Mouse (Mus musculus): ENCODE results near the gene Cables2.
A peak's percentile ranks its signal among the peaks of the same experiment; 100 is the strongest.

Gene Cables2

DNA sequence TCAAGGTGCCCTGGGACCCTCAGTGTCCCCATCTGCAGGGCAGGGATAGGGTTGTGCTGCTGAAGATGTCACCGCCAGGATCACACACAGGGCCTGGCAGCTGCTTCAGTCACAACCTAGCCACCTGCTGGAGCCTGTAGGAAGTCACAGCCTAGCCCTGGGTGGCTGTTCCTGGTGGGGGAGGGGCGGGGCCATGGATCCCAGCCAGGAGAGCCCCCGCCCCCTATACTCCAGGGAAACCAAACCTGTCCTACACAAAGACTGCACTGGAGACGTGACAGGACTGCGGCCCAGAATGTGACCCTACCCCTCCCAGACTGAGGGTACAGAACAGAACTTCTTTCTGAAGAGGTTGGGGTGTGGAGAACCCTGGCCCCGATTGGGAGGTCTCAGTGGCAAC, 51.0 kb downstream of the Cables2 start:
- peak; percentile 42 for DNase-seq

DNA sequence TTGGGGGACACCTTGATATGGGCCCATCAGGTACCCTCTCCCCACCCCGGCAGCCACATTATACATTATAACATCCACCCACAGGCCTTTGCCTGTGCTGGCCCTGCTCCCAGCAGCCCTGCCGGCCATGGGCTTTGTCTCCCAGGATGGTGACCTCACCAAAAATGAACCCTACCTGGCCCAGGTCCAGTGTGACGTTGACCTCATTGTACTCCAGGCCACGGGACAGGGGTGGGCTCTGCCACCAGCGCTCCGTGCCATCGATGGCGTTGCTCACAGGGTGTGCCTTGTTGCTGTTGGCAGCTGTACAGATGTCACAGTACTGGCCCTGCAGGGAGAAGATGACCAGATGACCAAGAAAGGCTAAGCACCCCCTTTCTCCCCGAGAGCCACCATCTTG, 52.2 kb downstream of the Cables2 start:
- DNase-seq, result no peak

DNA sequence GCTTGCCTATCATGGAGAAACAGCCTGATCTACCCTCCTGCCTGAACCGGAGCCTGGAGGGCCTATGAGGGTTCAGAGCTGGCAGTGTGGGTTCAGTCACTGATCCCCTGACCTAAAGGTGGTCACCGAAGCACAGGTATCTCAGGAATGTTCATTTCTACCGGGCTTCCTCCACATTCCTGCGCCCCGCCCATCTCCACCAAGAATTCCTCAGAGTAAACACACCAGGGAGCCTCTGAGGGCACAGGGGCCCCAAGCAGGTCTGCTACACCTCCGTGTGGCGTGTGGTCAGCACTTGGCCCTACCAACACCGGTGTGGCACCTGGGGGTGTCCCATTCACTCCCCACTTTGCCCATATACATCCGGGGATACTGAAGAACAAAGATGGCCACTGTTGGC, 53.1 kb downstream of the Cables2 start:
- no peak for DNase-seq

DNA sequence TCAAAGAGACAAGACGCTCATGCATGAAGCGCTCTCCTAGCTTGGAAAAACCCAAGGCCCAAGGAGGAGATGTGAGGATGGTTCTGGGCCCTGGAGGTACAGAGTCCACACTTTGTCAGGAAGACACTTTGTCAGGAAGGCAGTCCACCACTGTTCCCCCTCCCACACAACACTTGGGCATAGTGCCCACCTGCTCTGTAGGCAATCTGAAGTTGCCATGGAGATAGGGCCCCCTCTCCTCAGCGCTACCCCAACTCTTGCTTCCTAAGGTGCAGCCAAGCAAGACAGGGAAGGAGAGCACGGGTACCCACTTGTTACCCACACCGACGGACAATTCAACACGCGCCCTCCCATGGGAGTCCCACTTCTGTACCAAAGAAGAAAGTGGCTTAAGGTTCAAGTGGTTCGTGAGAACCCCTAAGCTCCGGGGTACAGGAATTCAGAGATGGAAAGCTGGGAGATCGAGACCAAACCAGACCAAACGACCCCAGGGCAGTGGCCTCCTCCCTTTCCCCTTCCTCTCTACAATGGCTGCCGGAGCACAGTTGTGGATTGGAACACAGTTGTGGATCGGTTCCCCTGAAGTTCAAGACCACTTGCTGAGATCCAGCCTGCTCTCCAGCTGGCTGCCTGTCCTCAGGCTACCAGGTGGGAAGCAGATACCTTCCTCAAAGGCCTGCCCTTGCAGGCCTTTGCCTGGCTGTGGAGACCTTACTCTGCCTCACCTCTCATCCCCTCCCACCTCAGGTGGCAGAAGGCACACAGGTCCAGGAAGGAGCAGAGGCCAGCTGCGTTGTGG, 54.0 kb downstream of the Cables2 start:
- no peak for DNase-seq

DNA sequence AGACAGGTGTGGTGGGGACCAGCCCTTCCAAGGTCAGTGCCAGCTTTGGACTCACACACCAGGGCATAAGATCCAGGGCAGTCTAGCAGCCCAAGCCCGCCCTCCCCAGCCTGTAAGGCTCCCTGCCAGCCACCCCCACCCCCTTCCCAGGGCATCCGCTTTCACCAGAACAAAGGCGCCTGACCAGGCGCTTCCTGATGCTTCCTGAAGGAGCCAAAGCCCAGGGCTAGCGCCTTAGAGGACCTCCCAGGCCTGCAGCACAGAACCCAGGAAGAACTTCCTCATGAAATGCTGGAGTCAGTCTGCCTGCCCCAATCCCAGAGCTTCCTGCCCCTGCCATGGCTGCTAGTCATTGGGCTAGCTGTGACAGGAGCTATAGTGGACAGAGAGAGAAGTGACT, 54.6 kb downstream of the Cables2 start:
- no peak for DNase-seq

DNA sequence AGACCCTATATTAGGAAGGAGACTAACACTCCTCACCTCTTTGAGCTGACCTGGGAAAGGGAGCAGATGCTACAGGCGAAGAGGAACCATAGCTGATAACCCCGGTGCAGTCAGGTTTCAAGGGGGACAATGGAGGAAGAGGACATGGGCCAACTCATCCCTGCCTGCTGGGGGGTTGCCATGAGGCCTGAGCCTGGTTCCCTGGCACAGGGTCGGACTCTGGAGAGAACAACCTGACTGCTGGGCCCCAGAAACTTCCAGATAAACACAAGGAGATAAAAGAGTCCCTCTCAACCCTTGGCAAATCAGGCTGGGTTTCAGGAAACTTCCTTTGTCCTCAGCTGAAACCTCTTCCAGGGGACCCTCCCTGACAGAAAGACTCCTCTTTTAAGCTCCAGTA, 55.1 kb downstream of the Cables2 start:
- DNase-seq, result no peak

DNA sequence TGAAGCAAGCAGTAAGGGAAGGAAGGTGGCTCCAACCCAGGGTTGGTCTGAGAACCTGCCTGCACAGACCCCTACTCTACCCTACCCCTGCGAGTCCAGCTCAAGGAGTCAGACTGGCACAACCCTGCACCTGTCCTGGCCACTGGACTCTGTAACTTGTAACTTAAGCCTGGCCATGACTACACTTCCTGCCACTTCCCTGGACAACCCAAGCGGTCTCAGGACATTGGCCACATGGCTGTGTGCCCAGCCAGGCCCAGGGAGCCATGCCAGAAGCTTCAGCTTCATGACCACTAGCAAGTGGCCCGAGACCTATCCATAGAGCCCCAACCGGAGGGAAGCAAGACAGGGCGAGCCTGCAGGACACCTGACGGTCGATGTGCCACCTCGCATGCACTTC, 55.7 kb downstream of the Cables2 start:
- no peak for DNase-seq

DNA sequence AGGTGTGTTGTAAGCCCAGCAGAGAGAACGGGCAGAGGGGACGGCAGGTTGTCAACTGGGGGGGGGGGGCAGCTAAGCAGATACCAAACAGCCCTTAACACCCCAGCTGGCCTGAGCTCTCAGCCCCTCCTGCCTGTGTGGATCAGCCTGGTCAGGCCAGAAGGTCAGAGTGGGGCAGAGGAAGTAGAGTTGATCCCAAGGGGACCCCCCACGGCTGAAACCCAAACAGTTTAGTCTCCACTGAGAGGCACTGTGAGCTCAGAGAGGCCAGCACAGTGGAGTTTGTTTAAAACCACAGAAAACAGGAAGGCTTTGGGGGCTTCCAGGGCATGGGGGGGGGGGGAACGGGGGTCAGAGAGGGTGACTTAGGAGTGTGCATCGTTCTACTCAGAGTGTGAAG, 56.4 kb downstream of the Cables2 start:
- no peak for DNase-seq

DNA sequence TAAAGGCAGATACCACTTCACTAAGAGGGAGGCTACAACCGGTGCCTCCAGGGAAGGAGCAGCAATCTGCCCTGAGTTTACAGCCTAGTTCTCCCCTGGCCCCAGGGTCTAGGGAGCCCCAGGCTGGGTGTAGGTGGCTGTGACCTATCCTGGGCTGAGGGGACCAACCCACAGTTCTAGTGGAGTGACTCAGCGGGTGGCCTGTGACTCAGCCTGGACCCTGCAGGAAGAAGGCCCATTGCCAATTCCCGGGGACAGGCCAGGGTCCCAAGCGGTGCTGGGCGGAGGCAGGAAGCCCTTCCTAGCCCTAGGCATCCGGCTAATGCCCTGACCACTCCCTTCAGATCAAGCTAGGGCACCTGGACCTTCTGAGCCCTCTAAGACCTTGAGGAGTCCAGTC, 57.3 kb downstream of the Cables2 start:
- DNase-seq, result no peak

DNA sequence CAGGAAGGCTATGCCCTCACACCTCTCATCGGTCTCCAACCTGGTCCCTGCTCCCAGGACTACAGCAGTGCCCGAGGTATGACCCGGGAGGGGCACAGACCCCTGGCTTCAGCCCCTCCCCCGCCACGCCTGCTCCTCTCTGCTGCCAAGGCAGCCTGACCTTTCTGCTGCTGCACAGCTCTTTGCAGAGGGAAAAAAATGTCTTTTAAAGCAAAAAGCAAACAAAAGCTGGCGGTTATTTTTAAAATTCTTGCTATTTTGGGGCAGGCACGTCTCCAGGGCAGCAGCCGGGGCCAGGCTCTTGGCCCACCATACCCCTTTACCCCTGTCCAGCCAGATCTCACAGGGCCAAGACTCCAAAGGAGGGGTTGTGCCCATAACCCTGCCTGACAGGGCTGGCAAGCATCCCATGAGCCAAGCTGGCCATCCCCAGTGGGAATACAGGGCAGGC, 58.3 kb downstream of the Cables2 start:
- DNase-seq, result no peak

DNA sequence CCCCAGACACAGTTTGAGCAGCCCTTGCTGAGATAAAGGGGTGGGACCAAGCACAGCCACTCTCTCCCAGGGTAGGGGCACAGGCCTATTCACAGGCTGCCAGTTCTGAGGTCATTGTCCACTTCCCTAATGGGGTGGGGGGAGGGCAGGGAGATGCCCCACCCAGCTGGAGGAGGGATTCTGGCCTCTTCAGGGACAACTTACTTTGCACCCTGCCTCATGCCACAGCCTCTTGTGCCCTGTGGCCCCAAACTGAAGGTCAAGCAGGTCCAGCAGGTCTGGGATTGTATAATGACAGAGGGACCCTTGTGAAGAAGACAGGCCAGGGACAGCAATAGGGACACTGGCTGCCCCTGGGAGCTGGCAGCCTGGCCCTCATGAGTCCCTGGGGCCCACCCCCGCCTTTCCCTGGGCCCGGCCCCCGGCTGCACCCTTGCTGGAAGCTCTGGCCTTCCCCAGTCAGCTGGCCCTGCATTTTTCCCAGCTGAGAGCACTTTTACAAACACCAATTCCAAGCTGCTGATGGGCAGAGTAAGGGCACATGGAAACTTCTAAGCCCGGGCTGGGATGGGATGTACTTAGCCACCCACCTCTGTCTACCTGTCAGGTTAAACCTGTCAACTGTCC, 58.8 kb downstream of the Cables2 start:
- no peak for DNase-seq

DNA sequence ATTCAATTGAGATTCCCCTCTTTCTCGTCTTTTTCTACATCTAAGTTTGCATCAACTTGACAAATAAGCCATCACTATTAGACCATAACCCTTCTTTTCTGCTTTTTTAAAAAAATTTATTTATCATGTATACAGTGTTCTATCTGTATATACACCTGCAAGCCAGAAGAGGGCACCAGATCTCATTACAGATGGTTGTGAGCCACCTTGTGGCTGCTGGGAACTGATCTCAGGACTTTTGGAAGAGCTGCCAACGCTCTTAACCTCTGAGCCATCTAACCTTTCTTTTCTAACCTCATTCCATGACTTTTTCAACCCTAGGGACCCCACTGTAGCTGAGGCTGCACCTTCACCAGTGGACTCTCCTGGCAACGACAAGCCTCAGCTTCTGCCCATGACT, 61.0 kb downstream of the Cables2 start:
- no peak for DNase-seq

DNA sequence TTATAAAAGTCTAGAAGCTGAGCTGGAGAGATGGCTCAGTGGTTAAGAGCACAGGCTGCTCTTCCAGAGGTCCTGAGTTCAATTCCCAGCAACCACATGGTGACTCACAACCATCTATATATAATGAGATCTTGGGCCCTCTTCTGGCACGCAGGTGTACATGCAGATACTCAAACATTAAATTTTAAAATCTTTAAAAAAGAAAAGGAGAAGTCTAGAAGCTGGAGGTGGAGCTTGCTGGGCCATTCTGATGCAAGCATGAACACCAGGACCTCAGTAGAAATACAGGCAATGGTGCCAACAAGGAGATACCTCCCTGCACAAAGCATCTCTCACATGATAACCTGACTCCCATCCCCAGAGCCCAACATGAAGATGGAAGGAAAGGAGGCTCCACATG, 64.3 kb downstream of the Cables2 start:
- no peak for DNase-seq
